Mouse (Mus musculus) spleen, postnatal 10 days (tissue): ENCODE measurements around the gene Spred2.
"Not testable (repeated sequence)": the region's sequence is repeated elsewhere in the genome, so short reads cannot be mapped to it uniquely, and the experiment has no call there.

Source experiments
- DNase-seq, 2 experiments: peaks; one replicate each; pipeline ENCODE4 v3.0.0; 2021 to 2022; ENCODE audit warnings: low spot score in 2 of 2

Gene Spred2

DNA sequence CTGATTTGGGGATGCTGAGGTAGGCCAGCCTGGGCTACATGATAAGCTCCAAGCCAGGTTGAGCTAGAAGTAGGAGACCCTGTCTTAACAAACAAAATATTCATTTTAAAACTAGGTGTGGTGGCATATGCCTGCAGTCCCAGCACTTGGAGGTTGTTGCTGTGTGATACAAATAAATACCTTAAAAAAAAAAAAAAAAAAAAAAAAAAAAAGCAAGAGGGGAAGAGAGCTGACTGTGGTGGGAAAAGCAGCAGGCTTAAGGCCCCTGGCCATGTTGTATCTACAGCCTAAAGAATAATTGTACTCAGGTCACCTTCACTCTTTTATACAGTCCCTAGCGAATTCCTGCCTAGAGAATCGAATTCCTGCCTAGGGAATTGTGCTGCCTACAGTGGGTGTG lies 94.7 kb downstream of the Spred2 start:
- DNase-seq: no peak

DNA sequence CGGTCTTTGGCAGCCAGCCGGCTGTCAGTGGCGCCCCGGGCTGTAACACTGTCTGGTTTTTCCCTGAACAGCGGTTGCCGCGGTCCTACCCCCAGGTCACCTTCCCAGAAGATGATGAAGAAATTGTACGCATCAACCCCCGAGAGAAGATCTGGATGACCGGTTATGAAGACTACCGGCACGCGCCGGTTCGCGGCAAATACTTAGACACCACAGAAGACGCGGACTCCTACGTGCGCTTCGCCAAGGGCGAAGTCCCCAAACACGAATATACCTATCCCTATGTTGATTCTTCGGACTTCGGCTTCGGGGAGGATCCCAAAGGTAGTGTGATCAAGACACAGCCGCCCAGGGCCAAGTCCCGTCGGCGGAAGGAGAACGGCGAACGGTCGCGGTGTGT lies 96.5 kb downstream of the Spred2 start:
- no peak for DNase-seq

DNA sequence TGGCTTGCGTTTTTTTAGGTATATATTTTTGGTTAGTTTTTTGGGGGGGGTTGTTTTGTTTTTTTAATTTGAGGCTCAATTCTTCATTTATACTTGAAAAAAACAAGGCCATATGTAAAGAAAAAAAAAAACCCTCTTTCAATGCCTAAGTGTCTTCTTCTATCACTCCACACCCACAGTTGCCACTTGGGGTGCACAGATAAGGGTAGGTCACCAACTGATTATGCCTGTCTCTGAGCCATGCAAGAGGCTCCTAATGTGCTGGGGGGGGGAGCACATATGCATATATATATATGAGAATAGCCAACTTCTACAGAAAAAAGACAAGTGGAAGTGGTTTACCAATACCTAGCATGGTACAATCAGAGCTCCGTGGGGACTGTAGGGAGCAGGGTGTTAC lies 98.3 kb downstream of the Spred2 start:
- DNase-seq: no peak

DNA sequence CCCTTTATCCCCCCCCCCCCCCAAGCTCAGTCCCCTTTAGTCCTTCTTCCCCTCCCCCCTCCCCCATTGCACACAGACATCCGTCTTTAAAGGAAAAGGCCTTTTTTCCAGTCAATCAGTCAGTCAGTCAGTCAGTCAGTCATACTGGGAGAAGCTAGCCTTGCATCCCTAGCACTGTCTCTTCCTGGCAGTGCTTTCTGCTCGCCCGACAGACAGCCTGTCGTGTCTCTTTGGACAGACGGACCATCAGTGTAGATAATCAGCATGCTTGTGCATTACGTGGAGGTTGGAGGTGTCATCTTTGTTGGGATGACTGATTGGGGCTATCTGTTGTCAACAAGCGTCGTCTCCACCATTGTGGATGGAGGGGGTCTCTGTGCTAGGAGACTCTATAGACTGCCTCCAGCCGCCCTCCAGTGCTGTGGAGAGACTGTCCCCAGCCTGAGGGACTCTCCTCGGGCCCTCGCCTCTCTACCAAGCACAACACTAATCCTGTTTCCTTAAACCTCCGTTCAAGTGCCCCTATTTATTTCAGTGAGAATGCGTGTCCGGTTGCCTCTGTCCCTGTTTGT lies 98.8 kb downstream of the Spred2 start:
- DNase-seq: no peak

DNA sequence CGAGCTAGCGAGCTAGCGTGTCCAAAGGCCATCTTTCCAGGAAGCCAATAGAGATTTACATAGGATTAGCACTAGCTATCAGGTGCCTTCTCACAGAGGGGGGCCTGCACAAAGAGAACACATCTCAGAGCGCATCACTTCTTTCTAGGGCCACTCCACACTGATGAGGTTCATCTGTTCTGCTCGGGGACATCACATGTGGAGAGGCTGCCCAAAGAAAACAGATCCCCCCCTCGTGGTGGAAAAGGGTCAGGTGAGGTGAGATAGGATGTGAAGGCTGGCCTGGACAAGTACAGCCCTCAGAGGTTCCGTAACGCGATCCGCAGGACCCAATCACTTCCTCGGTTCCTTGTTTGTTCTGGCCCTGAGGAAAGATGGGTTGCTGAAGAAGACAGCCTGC lies 101.7 kb downstream of the Spred2 start:
- DNase-seq: peak in 1 of 2 experiments; percentile 30

DNA sequence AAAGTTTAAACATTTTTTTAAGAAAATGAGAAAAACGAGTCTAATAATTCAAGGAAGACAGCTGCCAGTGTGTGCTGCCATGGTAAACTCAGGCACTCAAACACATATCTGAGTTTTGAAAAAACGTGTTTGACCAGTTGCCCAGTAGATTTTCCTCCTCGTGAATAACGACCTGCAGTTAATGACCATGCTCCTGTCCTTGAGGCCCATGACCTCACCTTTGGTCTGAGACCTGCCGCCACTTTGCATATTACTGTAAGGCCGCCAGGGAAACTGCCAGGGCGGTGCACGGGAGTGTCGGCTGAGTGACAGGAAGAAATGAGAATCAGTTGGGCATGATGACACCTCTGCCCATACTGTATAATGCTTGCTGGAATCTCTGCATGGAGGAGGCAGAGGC lies 103.5 kb downstream of the Spred2 start:
- no peak for DNase-seq

DNA sequence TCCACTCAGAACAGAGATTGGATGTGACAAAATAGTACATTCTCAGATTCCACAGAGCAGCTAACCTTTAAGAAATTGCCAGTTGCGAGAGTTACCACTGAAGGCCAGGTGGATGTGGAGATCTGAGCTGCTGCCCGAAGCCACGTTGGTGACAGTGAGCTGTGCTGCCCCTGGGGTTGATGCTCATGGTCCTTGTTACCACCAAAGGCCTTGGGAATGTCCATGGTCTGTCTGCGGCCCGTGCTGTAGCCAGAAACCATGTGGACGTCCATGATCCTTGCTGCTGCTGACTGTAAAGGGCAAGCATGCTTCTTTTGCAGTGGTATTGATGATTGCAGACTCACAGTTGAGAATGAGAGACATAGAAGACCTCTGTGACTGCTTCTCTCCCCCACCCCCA lies 104.2 kb downstream of the Spred2 start:
- DNase-seq: no peak

DNA sequence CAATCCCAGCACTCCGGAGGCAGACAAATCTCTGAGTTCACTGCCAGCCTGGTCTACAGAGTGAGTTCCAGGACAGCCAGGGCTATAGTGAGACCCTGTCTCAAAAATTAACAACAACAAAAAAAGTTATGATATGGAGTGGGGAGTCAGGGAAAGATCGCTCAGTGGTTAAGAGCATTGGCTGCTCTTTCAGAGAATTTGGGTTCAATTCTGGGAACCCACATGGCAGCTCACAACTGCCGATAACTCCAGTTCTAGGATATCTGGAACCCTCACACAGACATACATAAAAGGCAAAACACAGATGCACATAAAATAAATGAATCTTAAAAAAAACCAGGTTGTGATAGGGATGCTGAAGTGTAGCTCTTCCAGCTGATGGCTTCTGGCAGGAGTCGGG lies 104.8 kb downstream of the Spred2 start:
- no peak for DNase-seq

DNA sequence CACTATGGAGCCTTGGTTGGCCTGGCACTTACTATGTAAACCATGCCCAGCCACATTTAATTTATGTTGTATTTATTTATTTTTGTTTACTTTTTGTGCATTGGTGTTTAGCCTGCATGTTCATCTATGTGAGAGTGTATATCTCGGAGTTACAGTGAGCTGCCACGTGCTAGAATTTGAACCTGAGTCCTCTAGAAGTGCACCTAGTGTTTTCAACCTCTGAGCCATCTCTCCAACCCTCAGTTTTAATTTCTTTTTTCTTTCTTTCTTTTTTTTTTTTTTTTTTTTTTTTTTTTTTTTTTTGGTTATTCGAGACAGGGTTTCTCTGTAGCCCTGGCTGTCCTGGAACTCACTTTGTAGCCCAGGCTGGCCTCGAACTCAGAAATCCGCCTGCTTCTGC lies 106.8 kb downstream of the Spred2 start:
- not testable (repeated sequence) for DNase-seq

DNA sequence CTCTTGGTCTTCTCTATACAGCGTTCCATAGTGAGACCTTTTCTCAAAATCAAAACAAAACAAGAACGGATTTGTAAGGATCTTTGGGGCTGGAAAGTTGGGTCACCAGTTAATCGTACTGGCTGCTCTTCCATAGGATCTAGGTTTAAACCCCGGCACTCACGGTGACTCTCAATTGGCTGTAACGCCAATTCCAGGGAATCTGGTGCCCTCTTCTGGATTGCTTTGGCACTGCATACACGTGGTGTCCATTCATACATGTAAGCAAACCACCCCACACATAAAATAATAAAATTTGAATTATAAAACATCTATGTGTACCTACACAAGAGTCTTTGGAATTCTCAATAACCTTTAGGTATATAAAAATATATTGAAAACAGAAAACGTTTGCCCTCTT lies 107.4 kb downstream of the Spred2 start:
- DNase-seq: peak in 1 of 2 experiments; percentile 66

DNA sequence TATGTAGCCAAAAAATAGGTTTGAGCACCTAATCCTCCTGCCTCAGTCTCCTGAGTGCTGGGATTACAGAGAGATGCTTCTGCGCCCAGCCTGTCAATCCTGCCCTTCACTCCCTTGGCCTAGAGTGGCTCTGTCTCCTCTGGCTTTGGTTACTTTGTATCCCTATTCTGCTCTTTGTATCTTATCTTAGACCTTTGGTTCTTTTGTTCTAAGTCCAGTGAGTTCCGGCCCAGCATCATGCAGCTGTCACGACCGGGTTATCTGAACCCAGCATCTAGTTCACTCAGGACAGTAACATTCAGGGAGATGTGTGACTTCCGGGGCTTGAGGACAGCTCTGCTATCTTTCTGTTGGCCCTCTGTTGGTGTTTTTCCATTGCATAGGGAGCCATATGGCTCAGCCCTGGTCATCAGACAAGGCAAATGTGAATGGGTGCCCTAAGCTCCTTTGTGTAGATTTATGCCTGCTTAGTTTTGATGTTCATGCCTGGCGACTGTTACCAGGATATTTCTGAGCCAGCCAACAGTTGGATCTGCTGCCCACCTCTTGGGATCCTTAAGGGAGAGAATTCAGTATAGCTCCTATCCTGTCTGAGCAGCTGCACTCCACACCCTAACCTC lies 109.5 kb downstream of the Spred2 start:
- DNase-seq: no peak

DNA sequence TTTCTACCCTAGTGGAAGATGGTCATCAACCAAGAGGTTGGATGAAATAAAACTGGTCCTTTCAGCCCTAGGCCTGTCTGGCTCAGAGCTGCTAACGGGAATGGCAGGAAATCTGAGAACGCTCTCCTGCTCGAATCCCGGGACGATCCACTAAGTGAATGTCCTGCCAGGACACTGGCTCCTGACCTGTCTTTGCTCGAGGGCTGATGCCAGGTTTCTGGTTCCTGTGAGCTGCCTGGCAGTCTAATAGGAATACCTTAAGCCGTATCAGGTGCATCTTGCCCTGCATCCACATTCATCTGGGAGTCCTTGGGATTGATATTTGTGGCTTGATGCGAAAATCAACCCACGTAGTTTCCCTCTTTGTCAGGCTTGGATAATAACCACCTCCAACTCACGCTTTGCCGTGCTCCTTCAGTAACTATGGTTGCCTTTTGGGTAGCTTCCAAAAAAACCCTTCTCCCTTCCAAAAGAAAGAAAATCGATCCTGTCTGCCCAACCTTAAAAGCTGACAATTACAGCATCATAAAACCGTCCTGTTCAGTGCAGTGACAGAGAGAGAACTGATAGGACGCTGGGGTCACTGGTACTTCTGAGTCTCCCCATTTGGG lies 110.3 kb downstream of the Spred2 start:
- no peak for DNase-seq

DNA sequence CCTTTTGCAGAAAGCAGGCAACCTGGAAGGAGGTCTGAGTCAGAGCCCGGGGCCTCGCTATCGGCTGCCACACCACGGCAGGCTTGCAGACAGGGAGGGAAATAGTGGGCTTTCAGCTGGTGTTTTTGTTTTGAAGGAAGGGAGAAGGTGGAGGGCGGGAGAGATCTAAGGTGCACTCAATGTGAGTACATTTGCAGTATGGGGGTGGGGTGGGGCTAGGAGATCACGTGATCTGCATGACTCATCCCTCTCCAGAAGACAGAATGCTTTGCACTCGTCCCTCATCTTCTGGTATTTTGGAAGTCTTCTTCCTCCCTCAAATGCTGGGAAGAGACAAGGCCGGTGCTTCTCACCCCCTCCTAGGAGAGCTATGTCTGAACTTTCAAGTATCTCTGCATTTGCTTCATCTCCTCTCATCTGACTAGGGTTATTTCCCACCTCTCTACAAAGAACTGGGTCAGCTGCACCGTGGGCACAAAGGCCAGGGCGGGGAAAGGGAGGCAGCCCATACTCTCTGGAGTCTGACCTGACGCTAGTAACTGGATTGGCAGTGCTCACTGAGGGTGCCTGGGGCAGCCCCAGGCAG lies 111.3 kb downstream of the Spred2 start:
- peak in 1 of 2 experiments; percentile 40 for DNase-seq

DNA sequence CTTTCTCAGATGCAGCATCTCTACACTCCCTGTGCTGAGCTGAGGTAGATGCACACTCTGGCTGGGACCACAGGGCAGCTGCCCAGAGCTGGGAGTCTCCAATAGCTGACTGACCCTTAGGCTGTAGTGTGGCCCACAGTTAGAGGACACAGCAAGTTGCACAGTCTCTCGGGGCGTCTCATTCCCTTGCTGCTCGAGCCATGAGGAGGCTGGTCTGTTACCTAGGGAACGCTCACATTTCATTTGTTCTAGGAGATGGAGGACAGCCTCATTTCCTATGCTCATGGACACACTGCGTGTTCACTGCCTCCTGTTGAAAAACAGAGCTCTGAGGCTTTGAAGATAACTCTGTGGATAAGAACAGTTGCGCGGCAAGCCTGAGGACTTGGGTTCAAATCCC lies 111.8 kb downstream of the Spred2 start:
- DNase-seq: no peak

DNA sequence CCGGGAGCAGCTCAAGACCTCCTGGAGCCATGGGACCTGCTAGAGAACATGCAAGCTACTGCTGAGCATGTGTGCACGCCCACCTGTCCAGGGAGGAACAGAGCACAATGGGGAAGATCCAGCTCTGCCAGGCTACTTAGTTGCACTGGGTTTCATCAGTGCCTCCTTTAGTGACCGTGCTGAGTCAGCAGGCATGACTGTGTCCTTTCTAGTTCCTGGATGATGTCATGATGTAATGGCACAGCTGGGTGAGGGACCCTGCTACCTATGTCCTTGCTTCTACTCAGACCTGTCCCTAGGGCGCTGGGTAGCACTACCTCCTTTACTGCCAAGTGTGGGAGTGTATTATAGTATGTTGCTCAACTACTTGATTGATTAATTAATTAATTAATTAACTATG lies 113.6 kb downstream of the Spred2 start:
- no peak for DNase-seq

DNA sequence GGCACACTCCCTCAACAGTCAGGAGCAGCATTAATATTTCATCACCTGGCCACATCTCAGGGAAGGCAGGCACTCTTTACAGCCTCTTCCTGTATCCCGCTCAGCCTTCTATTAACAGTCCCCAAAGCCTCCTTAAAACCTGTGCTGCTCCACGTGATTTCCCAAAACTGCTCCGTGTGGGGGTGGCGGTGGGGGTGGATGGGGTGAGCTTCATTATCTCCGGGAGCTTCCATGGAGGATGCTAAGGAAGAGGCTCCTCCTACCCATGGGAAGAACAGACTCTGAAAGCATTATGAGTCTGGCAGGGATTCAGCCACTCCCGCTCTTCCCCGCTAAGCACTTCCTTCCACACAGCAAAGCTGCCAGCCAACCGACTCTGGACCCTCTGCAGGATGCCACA lies 114.5 kb downstream of the Spred2 start:
- DNase-seq: no peak

DNA sequence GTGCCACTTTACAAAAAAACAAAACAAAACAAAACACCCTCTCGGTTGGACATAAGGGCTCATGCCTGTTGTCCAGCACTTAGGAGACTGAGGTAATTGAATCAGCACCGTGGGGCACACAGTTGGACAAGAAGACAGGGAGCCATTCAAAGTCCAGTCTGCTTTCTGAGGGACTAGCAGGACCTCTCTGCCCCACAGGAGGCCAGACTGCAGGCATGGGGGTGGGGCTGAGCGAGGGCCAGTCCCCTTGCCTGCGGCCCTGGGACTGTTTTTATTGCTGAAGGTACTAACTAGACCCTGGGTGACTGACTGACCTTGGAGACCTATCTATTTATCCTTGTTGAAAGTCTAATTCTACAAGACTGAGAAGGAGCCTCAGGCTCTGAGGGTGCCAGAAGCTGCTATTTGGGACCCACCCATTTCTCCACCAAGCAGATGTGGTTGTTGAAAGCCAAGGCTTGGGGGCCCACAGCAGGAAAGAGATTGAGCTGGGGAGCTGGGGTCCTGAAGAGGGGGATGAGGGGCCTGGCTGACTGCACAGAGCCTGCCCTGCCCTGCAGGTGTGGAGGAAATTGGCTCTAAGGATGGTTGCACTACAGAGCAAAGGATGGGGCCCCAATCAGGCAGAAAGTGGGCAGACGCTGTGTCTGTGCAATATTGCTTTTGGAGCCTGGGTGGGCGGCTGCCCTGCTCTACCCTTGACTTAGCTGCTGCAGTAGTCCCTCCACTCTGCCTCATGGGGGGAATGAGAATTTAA lies 117.2 kb downstream of the Spred2 start:
- DNase-seq: no peak

DNA sequence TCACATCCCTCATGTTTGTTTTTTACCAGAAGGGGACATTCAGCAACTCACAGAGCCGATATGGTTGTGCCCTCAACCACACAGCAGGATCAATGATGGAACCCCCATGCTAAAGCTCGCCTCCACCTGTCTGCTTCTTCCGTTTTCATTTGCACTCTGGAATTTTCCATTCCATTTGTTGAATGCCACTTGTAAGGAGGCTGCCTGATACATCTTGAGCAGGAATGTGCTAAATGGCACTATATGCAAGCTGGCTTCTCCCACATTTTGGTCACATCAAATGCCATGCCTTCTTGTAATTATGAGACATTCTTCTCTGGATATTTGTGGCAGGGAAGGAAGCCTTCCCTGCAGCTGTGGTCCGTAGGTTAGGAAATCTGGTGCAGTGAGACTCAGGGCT lies 117.9 kb downstream of the Spred2 start:
- DNase-seq: no peak

DNA sequence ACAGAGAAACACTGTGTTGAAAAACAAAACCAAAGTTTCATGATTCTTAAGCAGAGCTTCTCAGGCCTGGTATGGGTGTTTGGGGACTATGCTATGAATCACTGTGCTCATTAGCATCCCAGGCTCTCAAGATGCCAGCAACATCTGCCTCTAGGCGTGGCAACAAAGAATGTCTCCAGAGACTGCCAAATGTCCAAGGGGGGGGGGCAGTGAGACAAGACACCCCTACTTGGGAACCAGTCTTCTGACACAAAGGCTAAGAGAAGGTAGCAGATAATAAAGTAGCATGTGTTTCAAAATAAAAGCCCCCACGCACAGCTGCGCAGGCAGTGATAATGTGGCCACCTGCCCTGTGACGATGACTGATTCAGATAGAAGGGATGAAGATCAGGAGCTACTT lies 119.1 kb downstream of the Spred2 start:
- DNase-seq: peak in 1 of 2 experiments; percentile 40

DNA sequence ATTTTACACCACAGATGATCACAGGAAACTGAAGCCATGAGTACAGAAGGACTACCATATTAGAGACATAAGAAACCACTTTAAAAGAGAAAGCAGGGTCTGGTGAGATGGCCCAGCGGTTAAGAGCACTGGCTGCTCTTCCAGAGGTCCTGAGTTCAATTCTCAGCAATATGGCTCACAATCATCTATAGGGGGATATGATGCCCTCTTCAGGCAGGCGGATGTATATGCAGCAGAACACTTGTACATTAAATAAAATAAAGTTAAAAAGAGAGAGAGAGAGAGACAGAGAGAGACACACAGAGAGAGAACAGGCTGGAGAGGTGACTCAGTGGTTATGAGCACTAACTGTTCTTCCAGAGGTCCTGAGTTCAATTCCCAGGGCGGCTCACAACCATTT lies 121.4 kb downstream of the Spred2 start:
- no peak for DNase-seq

DNA sequence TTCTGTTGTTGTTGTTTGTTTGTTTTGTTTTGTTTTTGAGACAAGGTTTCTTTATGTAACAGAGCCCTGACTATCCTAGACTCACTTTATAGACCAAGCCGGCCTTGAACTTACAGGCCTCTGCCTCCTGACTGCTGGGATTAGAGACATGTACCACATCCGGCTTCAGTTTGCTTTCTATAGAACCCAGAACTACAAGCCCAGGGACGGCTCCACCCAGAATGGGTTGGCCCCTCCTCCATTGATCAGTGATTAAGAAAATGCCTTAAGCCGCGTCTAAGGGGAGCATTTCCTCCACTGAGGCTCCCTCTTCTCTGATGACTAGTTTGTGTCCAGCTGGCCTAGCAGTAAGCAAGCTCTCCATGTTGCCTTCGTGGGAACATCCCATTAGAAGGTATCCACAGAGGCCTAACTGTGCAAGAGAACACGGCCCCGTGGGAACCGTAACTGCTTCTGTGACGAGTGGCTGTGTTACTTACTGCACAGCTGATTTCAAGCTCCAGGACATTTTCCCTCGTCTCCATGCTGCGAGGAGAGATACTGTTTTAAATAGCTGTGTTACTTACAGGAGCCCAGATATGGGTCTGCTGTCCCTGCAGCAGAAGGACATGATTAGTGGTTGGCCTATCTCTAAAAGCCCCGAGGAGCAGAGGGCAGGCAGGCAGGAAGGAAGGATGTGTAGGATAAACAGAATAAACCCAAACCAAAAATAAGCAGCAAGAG lies 128.8 kb downstream of the Spred2 start:
- peak in 1 of 2 experiments; percentile 16 for DNase-seq

DNA sequence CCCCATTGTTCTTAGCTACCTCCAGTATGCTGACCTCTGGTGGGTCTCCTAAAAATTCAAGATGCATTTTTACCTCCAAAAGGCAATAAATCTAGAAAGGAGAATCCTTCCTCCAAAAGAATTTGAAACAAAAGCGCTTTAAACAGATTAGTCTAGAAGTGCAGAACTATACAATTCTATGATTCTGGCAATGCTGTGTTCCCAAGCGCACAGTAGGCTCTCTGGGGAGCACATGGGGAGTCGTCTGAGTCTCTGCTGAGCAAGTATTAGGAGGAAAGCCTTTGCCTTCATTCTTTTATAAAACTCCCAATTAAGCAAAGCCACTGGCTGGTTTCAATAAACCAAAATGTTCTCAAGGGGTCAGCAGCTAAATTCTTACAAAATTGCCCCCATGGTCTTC lies 129.8 kb downstream of the Spred2 start:
- DNase-seq: no peak
